Mouse (Mus musculus) ES-E14 (cell line): ENCODE measurements around the gene 9230112D13Rik. TPM values are rescaled to one million over a fixed set of nuclear protein-coding genes. Genes with fewer than 3 reads are reported as not detected.
A peak's percentile ranks its signal among the peaks of the same experiment; 100 is the strongest.

Experiments
- DNase-seq: peaks from one replicate; pipeline ENCODE4 v3.0.0-alpha.2; 2013; ENCODE audit warnings: low read depth, low spot score
- H3K27ac ChIP-seq: 2 replicates; pipeline ENCODE4 v1.5.1; 2012; ENCODE audit warnings: low read depth, mild to moderate bottlenecking, low read length, moderate library complexity, mixed read lengths; ENCODE audit not compliant: poor library complexity, insufficient read depth, severe bottlenecking
- H3K36me3 ChIP-seq: 2 replicates; pipeline ENCODE4 v1.6.1; 2012; ENCODE audit warnings: mild to moderate bottlenecking, low read length, moderate library complexity, mixed read lengths; ENCODE audit not compliant: control insufficient read depth, poor library complexity, insufficient read depth, severe bottlenecking
- H3K4me1 ChIP-seq, 2 experiments: fragments of 150-350 bp in 1 of 2; sonication (generic) in 1 of 2; 2 replicates each; pipeline ENCODE4 v1.6.1; 2012; ENCODE audit warnings: low read length in 2 of 2, mild to moderate bottlenecking in 1 of 2, mixed read lengths in 1 of 2; ENCODE audit not compliant: control insufficient read depth in 2 of 2, insufficient read depth in 2 of 2, poor library complexity in 1 of 2
- H3K4me3 ChIP-seq, 2 experiments: fragments of 150-350 bp in 1 of 2; sonication (generic) in 1 of 2; 2 replicates each; pipeline ENCODE4 v1.5.1; 2012; ENCODE audit warnings: low read length in 2 of 2, low read depth in 1 of 2, mild to moderate bottlenecking in 1 of 2, mixed read lengths in 1 of 2; ENCODE audit not compliant: insufficient read depth in 1 of 2, poor library complexity in 1 of 2, severe bottlenecking in 1 of 2
- H3K9ac ChIP-seq: 2 replicates; pipeline ENCODE4 v1.6.1; 2012; ENCODE audit warnings: low read depth, mild to moderate bottlenecking, low read length, mixed read lengths; ENCODE audit not compliant: poor library complexity, insufficient read depth, severe bottlenecking
- H3K9me3 ChIP-seq: fragments of 150-350 bp; sonication (generic); 2 replicates; pipeline ENCODE4 v1.6.1; 2012; ENCODE audit warnings: low read depth, mild to moderate bottlenecking, low read length; ENCODE audit not compliant: control insufficient read depth, insufficient read depth
- CHD2 ChIP-seq: IDR thresholded peaks from 2 replicates; pipeline ENCODE4 v1.6.1; 2014; ENCODE audit warnings: mild to moderate bottlenecking, low read depth, low read length, inconsistent platforms
- HCFC1 ChIP-seq: IDR thresholded peaks from 2 replicates; pipeline ENCODE4 v1.6.1; 2012; ENCODE audit warnings: low read length, inconsistent platforms, borderline replicate concordance; ENCODE audit not compliant: insufficient read depth
- MAFK ChIP-seq: IDR thresholded peaks from 2 replicates; pipeline ENCODE4 v1.6.1; 2014; ENCODE audit warnings: mild to moderate bottlenecking, low read depth, low read length, inconsistent platforms; ENCODE audit not compliant: insufficient read depth
- ZC3H11A ChIP-seq: IDR thresholded peaks from 2 replicates; pipeline ENCODE4 v1.6.1; 2012; ENCODE audit warnings: low read depth, mild to moderate bottlenecking, inconsistent platforms, low read length, borderline replicate concordance
- ZNF384 ChIP-seq: IDR thresholded peaks from 2 replicates; pipeline ENCODE4 v1.6.1; 2012; ENCODE audit warnings: low read depth, low read length, inconsistent platforms
- in situ Hi-C, 2 experiments: fragments of 600-800 bp; cut with MboI; formaldehyde crosslinking; loops; one replicate each; pipeline ENCODE4 v1.15.1; 2025; ENCODE audit warnings: low sequenced_read_pairs in 2 of 2, inconsistent platforms in 1 of 2; ENCODE audit not compliant: unreplicated experiment in 2 of 2
- total RNA-seq: library from RNA; depleted of rRNA; stranded (reverse); fragments of 300-350 nt; gene quantifications from 2 replicates; pipeline ENCODE4 v1.2.3, GENCODE M21; 2012

Gene 9230112D13Rik
- total RNA-seq, 1 experiment, result not detected

- Histone ChIP-seq H3K9ac (peak overlapping the region; percentile 93), H3K36me3 (no peaks in the 10 kb centered on the region), H3K4me1 (peaks cover 2 to 4% of the 10 kb centered on the region in 2 experiments; a peak in 2 of 4 replicates), H3K27ac (peak overlapping the region; percentile 98), H3K4me3 (peak overlapping the region; percentile 85 to 90), H3K9me3 (no peaks in the 10 kb centered on the region)
- peak; percentile 73 for DNase-seq
- peak; percentile 27; the same call in 1 of the 2 replicates for TF ChIP-seq HCFC1
- no peak for TF ChIP-seq MAFK
- TF ChIP-seq ZC3H11A, result peak; percentile 24; the same call in 1 of the 2 replicates
- in situ Hi-C loops, result no loop called here
Measured at GRCm38 (mm10) chr14:34549004-34549671, 26.5 kb upstream of the 9230112D13Rik start.

- H3K9me3 ChIP-seq, result no peaks in the 10 kb centered on the region
- peak; percentile 75 for DNase-seq
- H3K4me3 ChIP-seq, result peak overlapping the region; percentile 85 to 90
- in situ Hi-C loops, result no loop called here
- no peak for TF ChIP-seq MAFK
- TF ChIP-seq HCFC1, result peak; percentile 32; the same call in 1 of the 2 replicates
- no peak for TF ChIP-seq ZC3H11A
- H3K9ac ChIP-seq, result peak overlapping the region; percentile 93
- H3K27ac ChIP-seq, result peak overlapping the region; percentile 98
- H3K4me1 ChIP-seq, result peaks cover 2 to 4% of the 10 kb centered on the region in 2 experiments; a peak in 2 of 4 replicates
- H3K36me3 ChIP-seq, result no peaks in the 10 kb centered on the region
Measured at GRCm38 (mm10) chr14:34548391-34549001, 25.9 kb upstream of the 9230112D13Rik start.

GRCm38 (mm10) chr14:34544545-34544944, 21.9 kb upstream of the 9230112D13Rik start:
- no peak overlapping the region for H3K4me3 ChIP-seq
- no peaks in the 10 kb centered on the region for H3K9me3 ChIP-seq
- no peak for TF ChIP-seq CHD2
- no peak for TF ChIP-seq ZNF384
- no peak for TF ChIP-seq ZC3H11A
- no peak for TF ChIP-seq MAFK
- no peak for TF ChIP-seq HCFC1
- H3K4me1 ChIP-seq, result peaks cover 3 to 11% of the 10 kb centered on the region in 2 experiments; a peak in 2 of 4 replicates
- DNase-seq, result no peak
- H3K36me3 ChIP-seq, result no peaks in the 10 kb centered on the region
- H3K9ac ChIP-seq, result no peak overlapping the region
- in situ Hi-C loops, result no loop called here
- H3K27ac ChIP-seq, result no peak overlapping the region

- in situ Hi-C loops, result no loop called here
- Histone ChIP-seq H3K36me3 (no peaks in the 10 kb centered on the region), H3K9ac (no peak overlapping the region), H3K27ac (no peak overlapping the region), H3K4me1 (peaks cover 3 to 11% of the 10 kb centered on the region in 2 experiments; a peak in 1 of 4 replicates), H3K9me3 (no peaks in the 10 kb centered on the region), H3K4me3 (no peak overlapping the region)
- DNase-seq, result no peak
- no peak for TF ChIP-seq CHD2
- TF ChIP-seq ZNF384, result no peak
- no peak for TF ChIP-seq ZC3H11A
- TF ChIP-seq HCFC1, result no peak
- TF ChIP-seq MAFK, result no peak
Measured at GRCm38 (mm10) chr14:34544001-34544400, 21.4 kb upstream of the 9230112D13Rik start.
